Mouse (Mus musculus) bone marrow macrophage, adult 2 months (primary cell): ENCODE measurements around the gene Fbln5.

Experiments used
- CTCF ChIP-seq: IDR thresholded peaks from 2 replicates; pipeline ENCODE4 v1.5.1; 2012; ENCODE audit warnings: low read depth, mild to moderate bottlenecking, low read length, moderate library complexity
- POLR2A ChIP-seq: IDR thresholded peaks from 2 replicates; pipeline ENCODE4 v1.6.1; 2012; ENCODE audit warnings: mild to moderate bottlenecking, low read depth, low read length, borderline replicate concordance

- no peak for TF ChIP-seq POLR2A
- TF ChIP-seq CTCF: no peak
These were observed 17.9 kb upstream of the Fbln5 start for GRCm38 (mm10) chr12:101836546-101837274.
